Mouse (Mus musculus) liver, adult 2 months (tissue): ENCODE measurements around the gene Hoxa7.

Source experiments
- CTCF ChIP-seq: fragments of 200-500 bp; IDR thresholded peaks from 2 replicates; pipeline ENCODE4 v1.5.1; 2011; ENCODE audit warnings: low read depth, low read length, control low read depth
- POLR2A ChIP-seq: fragments of 200-500 bp; IDR thresholded peaks from 2 replicates; pipeline ENCODE4 v1.6.1; 2011; ENCODE audit warnings: low read length, control low read depth; ENCODE audit not compliant: insufficient read depth; ENCODE audit errors: extremely low read depth

GRCm38 (mm10) chr6:52220003-52220864 is 1.4 kb downstream of the Hoxa7 start:
- no peak for TF ChIP-seq CTCF
- no peak for TF ChIP-seq POLR2A
